Mouse (Mus musculus) lung, postnatal 0 days (tissue): ENCODE measurements around the gene Mpped2.

Experiments used
- CTCF ChIP-seq: IDR thresholded peaks from 2 replicates; pipeline ENCODE4 v1.5.1; 2016; ENCODE audit warnings: antibody characterized with exemption, mild to moderate bottlenecking
- EP300 ChIP-seq: IDR thresholded peaks from 2 replicates; pipeline ENCODE4 v1.6.1; 2016; ENCODE audit warnings: antibody characterized with exemption, mild to moderate bottlenecking, control low read depth

DNA sequence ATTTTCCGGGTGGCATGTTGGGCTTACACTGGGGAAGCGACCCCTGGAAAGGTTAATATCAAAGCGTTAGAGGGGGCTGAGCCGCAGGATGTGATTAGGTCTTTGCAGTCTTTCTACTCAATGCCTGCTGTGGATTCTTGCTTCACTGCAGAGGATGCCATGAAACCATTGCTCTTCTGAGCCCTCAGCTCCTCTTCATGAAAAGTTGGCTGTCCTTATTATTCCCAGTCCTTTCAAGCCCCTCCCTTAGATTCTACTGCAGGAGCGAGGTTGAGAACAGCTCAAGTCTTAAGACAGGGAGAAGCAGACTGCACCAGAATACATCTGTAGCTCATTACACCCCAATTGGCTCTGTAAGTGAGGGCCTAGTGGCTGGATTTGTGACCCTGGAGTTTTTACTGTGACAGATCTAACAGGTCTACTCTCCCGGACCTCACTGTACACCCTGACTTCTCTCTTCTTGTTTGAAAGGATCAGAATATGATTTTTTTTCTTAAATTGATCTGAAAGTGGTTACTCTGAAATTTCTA lies 218.9 kb downstream of the Mpped2 start:
- TF ChIP-seq CTCF (no peak), EP300 (no peak)
